Mouse (Mus musculus): Measurements from ENCODE around the gene Wfdc15b.

DNA sequence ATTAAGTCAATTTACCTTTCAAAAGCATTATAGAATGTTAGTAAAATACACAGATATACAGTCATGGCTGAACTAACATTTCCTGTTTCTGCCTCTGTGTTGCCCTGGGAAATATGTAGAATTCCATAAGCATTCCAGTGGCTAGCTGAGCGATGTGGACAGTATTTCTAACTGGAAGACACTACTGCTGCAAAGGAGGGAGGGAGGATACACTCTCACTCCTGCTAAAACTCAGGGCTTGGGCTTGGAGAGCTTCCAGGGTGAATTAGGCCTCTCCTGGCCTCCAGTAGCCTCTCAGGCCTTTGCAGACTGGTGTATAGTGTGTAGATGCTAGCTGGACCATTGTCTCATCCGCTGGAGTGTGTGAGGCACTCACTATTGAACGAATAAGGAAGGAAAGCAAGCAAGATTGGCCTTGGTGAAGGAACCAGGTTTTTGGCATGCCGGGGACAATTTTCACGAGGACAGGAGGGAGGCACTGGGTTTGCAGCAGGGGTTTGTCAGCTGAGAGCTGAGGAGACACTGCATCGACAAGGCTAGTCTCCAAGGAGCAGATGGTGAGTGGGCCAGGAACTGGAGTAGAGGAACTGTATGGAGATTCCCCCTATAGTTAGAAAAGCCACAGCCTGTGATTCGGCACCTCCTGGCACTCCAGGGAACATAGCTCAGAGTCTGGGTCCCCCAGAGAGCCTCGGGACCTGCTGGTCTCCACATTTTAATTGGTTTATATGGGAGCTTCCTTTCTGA lies 46.6 kb downstream of the Wfdc15b start:
- TF ChIP-seq POLR2A (IDR thresholded peaks at IDR 0.05; ENCODE audit: insufficient read depth, low read depth, low read length): no peak
- no peak for TF ChIP-seq CTCF (IDR thresholded peaks at IDR 0.05; ENCODE audit: insufficient read depth, low read depth, low read length)

All from olfactory bulb, adult 2 months (tissue).